Comparison of ENCODE assay signal across 17 mouse cellular contexts in genomic region chrX:19168111-19168510, GRCm38 (mm10).
DNase-seq lines count a peak whose midpoint lies in the region; ATAC-seq lines count a peak whose summit lies in the region.
"Had no signal": no experiment of that assay in that cellular context is flagged by ENCODE, and none has a peak within 500 bp of the region (broad histone marks: within the 10 kb centered on the region; RNA-seq: fewer than 3 reads in every experiment).

No protein-coding gene starts in this region.

- H3K4me1 ChIP-seq in forebrain, embryonic 14.5 days (ENCODE audit: control insufficient read depth, insufficient read depth, low read length): no peaks in the 10 kb centered on the region
- no peaks in the 10 kb centered on the region for H3K4me1 ChIP-seq in forebrain, embryonic 16.5 days (replicated peaks; ENCODE audit: control insufficient read depth, insufficient read depth, low read length)
- H3K4me1 ChIP-seq in lung, embryonic 16.5 days (replicated peaks; ENCODE audit: control insufficient read depth, insufficient read depth, low read length): no peaks in the 10 kb centered on the region
- H3K4me1 ChIP-seq: embryonic facial prominence, embryonic 13.5 days; hindbrain, embryonic 13.5 days; limb, embryonic 15.5 days; midbrain, embryonic 13.5 days; neural tube, embryonic 15.5 days had no signal

- H3K9ac ChIP-seq in forebrain, embryonic 14.5 days (ENCODE audit: low read length): no peak overlapping the region
- no peak overlapping the region for H3K9ac ChIP-seq in forebrain, embryonic 16.5 days (replicated peaks; ENCODE audit: low read depth, low read length)
- no peak overlapping the region for H3K9ac ChIP-seq in lung, embryonic 16.5 days (ENCODE audit: low read length)
- H3K9ac ChIP-seq: embryonic facial prominence, embryonic 13.5 days; forebrain, postnatal 0 days; hindbrain, embryonic 13.5 days; limb, embryonic 15.5 days; midbrain, embryonic 13.5 days; neural tube, embryonic 15.5 days had no signal

- H3K4me3 ChIP-seq in forebrain, embryonic 14.5 days (ENCODE audit: low read depth, low read length): no peak overlapping the region
- H3K4me3 ChIP-seq in forebrain, embryonic 16.5 days (replicated peaks; ENCODE audit: low read length): no peak overlapping the region
- no peak overlapping the region for H3K4me3 ChIP-seq in lung, embryonic 16.5 days (ENCODE audit: low read length)

- H3K27me3 ChIP-seq in forebrain, embryonic 14.5 days (replicated peaks; ENCODE audit: control insufficient read depth, insufficient read depth, low read length): no peaks in the 10 kb centered on the region
- H3K27me3 ChIP-seq in forebrain, embryonic 16.5 days (replicated peaks; ENCODE audit: control insufficient read depth, insufficient read depth, low read length): no peaks in the 10 kb centered on the region
- H3K27me3 ChIP-seq in lung, embryonic 16.5 days (ENCODE audit: control insufficient read depth, insufficient read depth, low read depth, low read length): no peaks in the 10 kb centered on the region
- H3K27me3 ChIP-seq: embryonic facial prominence, embryonic 13.5 days; hindbrain, embryonic 13.5 days; limb, embryonic 15.5 days; midbrain, embryonic 13.5 days; neural tube, embryonic 15.5 days had no signal

- DNase-seq in forebrain, embryonic 14.5 days (ENCODE audit: low spot score): peak; percentile 6
- no peak for DNase-seq in lung, postnatal 4 days
- peak; percentile 19 for DNase-seq in cerebellum, adult 11 months
- peak; percentile 55 for DNase-seq in lung, postnatal 36 days
- DNase-seq in gastrocnemius, postnatal 36 days: no peak
- DNase-seq: forebrain, postnatal 0 days; kidney, adult 18-20 months; layer of hippocampus, postnatal 36 days had no signal

- no peaks in the 10 kb centered on the region for H3K9me3 ChIP-seq in forebrain, embryonic 14.5 days (replicated peaks; ENCODE audit: control insufficient read depth, low read length)
- no peaks in the 10 kb centered on the region for H3K9me3 ChIP-seq in forebrain, embryonic 16.5 days (ENCODE audit: control insufficient read depth, low read length)
- no peaks in the 10 kb centered on the region for H3K9me3 ChIP-seq in lung, embryonic 16.5 days (ENCODE audit: control insufficient read depth, low read length)
- H3K9me3 ChIP-seq: embryonic facial prominence, embryonic 13.5 days; hindbrain, embryonic 13.5 days; limb, embryonic 15.5 days; midbrain, embryonic 13.5 days; neural tube, embryonic 15.5 days had no signal

- WGBS in forebrain, embryonic 14.5 days: 58% methylated on average over 1 of the region's 1 CpGs
- 58% methylated on average over 1 of the region's 1 CpGs for WGBS in forebrain, embryonic 16.5 days
- 50% methylated on average over 1 of the region's 1 CpGs for WGBS in lung, embryonic 16.5 days

- intact Hi-C loops in gastrocnemius, postnatal 36 days (cut with DNase I): no loop called here

- peak; percentile 37; the same call in 1 of the 2 replicates for ATAC-seq in forebrain, embryonic 14.5 days
- ATAC-seq in forebrain, embryonic 16.5 days: no peak
- peak; percentile 27; the same call in 1 of the 2 replicates for ATAC-seq in lung, embryonic 16.5 days (ENCODE audit: low read depth)
- ATAC-seq in megakaryocyte progenitor cell, adult 5-6 weeks (replicated peaks; ENCODE audit: poor library complexity): no peak

- H3K4me2 ChIP-seq in forebrain, embryonic 14.5 days (ENCODE audit: low read length): no peak overlapping the region
- no peak overlapping the region for H3K4me2 ChIP-seq in forebrain, embryonic 16.5 days (ENCODE audit: low read length)
- no peak overlapping the region for H3K4me2 ChIP-seq in lung, embryonic 16.5 days (ENCODE audit: low read depth, low read length)
- H3K4me2 ChIP-seq: heart, embryonic 11.5 days had no signal

- H3K27ac ChIP-seq in forebrain, embryonic 14.5 days (ENCODE audit: low read depth, low read length): no peak overlapping the region
- H3K27ac ChIP-seq in forebrain, embryonic 16.5 days (ENCODE audit: low read length): no peak overlapping the region
- no peak overlapping the region for H3K27ac ChIP-seq in lung, embryonic 16.5 days (ENCODE audit: low read length)
- H3K27ac ChIP-seq: embryonic facial prominence, embryonic 13.5 days; hindbrain, embryonic 13.5 days; limb, embryonic 15.5 days; midbrain, embryonic 13.5 days; neural tube, embryonic 15.5 days had no signal

- H3K36me3 ChIP-seq in forebrain, embryonic 14.5 days (ENCODE audit: control insufficient read depth, insufficient read depth, low read length): no peaks in the 10 kb centered on the region
- H3K36me3 ChIP-seq in forebrain, embryonic 16.5 days (ENCODE audit: control insufficient read depth, insufficient read depth): no peaks in the 10 kb centered on the region
- no peaks in the 10 kb centered on the region for H3K36me3 ChIP-seq in lung, embryonic 16.5 days (ENCODE audit: control insufficient read depth, insufficient read depth, low read length)
- H3K36me3 ChIP-seq: embryonic facial prominence, embryonic 13.5 days; hindbrain, embryonic 13.5 days; limb, embryonic 15.5 days; midbrain, embryonic 13.5 days; neural tube, embryonic 15.5 days had no signal

Comparison
In these comparisons a context has a peak if more than half of its experiments do, and no peak if none do; other contexts are left out.
1. ATAC-seq: peak in forebrain, embryonic 14.5 days (single experiment) and lung, embryonic 16.5 days (single experiment); none in forebrain, embryonic 16.5 days (single experiment) and megakaryocyte progenitor cell, adult 5-6 weeks (single experiment).
2. DNase-seq: peak in forebrain, embryonic 14.5 days (single experiment), cerebellum, adult 11 months (single experiment) and lung, postnatal 36 days (single experiment); none in lung, postnatal 4 days (0 of 2) and gastrocnemius, postnatal 36 days (0 of 2).